Mouse (Mus musculus): ENCODE measurements around the gene Arid1b. TPM values are rescaled to one million over a fixed set of nuclear protein-coding genes. Genes with fewer than 3 reads are reported as not detected.

Arid1b gene
- polyA plus RNA-seq, 1 experiment: 99.0 TPM

DNA sequence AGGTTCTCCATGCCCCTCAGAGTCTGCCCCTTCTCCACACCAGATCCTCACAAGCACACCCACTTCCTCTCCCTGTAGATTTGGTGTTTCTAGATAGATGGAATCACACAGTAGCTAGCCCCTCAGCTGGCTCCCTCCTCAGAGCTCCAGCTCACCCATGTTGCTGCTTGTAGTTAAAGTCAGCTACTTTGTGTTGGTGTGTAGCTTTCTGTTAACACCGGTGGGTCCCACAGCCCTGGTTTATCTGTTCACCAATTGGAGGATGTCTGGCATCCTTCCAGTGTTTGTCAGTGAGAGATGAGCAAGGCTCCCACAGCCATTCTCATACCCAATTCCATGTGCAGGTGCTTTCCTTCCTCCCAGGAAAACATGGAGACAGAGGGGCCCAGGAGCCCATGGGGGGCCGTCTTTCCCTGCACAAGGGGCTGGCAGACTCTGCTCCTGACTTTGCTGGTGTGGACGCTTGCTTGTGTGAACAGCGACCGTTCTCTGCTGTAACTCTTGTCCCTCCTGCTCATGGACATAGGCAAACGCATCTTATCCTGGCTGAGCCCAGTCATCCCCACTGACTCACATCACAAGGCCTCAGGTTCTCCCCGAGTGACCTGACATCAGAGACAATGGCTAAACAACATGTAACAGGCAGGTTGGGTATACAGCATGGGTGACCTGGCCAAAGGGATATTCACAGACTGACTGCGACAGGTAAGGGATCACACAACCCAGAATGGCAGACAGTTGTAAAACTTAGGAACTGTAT lies 200.2 kb downstream of the Arid1b start:
- no peak for DNase-seq
- WGBS: 84% methylated on average over 8 of the region's 8 CpGs
- H3K27ac ChIP-seq (ENCODE audit: control insufficient read depth, insufficient read depth, low read length): 0 out of 2 replicates have a peak overlapping the region, but pooled peaks have one; percentile 24
- H3K4me3 ChIP-seq (ENCODE audit: control insufficient read depth, insufficient read depth, low read length): no peak overlapping the region
- H3K36me3 ChIP-seq (ENCODE audit: control insufficient read depth, insufficient read depth, low read length): no peaks in the 10 kb centered on the region
- TF ChIP-seq CTCF (IDR thresholded peaks at IDR 0.05; ENCODE audit: borderline replicate concordance, control insufficient read depth, extremely low read depth, insufficient read depth, low read length, poor library complexity) (no peak), POLR2A (IDR thresholded peaks at IDR 0.05; ENCODE audit: control insufficient read depth, extremely low read depth, insufficient read depth, low read length, poor library complexity) (no peak)
- peaks cover 25% of the 10 kb centered on the region for H3K4me1 ChIP-seq (replicated peaks; ENCODE audit: control insufficient read depth, insufficient read depth, low read length)
- H3K27me3 ChIP-seq (ENCODE audit: control insufficient read depth, insufficient read depth, low read length): no peaks in the 10 kb centered on the region

DNA sequence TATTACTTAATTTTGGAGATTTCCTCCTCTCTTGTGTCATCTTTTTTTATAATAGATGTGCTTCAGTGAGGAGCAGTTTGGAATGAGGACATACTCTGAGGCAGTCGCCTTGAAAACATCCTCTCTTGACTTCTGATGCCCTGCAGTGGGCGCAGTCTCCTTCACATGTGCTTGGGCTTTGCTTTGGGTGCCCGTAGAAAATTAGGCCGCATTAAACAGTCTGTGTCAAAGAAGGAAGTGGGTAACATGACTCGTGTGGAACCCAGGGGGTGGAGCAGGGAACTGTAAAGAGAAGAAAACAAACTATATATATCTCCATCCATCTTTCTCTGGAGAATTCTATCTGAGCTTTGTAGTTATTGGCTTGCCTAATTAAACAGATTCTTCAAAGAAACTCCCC lies 201.3 kb downstream of the Arid1b start:
- Histone ChIP-seq H3K27ac (ENCODE audit: control insufficient read depth, insufficient read depth, low read length) (peak overlapping the region; percentile 47; the same call in 1 of the 2 replicates), H3K4me1 (replicated peaks; ENCODE audit: control insufficient read depth, insufficient read depth, low read length) (peaks cover 25% of the 10 kb centered on the region), H3K4me3 (ENCODE audit: control insufficient read depth, insufficient read depth, low read length) (no peak overlapping the region), H3K36me3 (ENCODE audit: control insufficient read depth, insufficient read depth, low read length) (no peaks in the 10 kb centered on the region), H3K27me3 (ENCODE audit: control insufficient read depth, insufficient read depth, low read length) (no peaks in the 10 kb centered on the region)
- TF ChIP-seq CTCF (IDR thresholded peaks at IDR 0.05; ENCODE audit: borderline replicate concordance, control insufficient read depth, extremely low read depth, insufficient read depth, low read length, poor library complexity) (no peak), POLR2A (IDR thresholded peaks at IDR 0.05; ENCODE audit: control insufficient read depth, extremely low read depth, insufficient read depth, low read length, poor library complexity) (no peak)
- DNase-seq: peak; percentile 48
- 6% methylated on average over 5 of the region's 5 CpGs for WGBS

DNA sequence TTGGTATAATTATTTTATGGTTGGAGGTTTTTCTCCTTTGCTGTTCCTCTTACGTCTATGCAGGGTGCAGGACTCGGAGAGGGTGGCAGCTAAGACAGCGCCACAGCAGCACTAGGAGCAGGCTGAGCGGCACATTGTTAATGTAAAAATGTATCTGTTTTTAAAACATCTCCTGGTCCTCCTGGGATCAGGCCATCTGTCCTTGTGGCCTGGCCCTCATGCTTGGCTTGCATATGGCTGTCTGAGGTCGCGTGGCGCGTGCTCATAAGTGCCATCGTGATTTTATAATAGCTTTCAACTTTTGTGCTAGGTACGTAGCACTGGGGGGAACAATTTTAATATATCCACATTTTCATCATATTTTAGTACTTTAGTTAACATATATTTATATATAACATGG lies 201.9 kb downstream of the Arid1b start:
- TF ChIP-seq POLR2A (IDR thresholded peaks at IDR 0.05; ENCODE audit: control insufficient read depth, extremely low read depth, insufficient read depth, low read length, poor library complexity) (no peak), CTCF (IDR thresholded peaks at IDR 0.05; ENCODE audit: borderline replicate concordance, control insufficient read depth, extremely low read depth, insufficient read depth, low read length, poor library complexity) (no peak)
- Histone ChIP-seq H3K36me3 (ENCODE audit: control insufficient read depth, insufficient read depth, low read length) (no peaks in the 10 kb centered on the region), H3K27ac (ENCODE audit: control insufficient read depth, insufficient read depth, low read length) (peak overlapping the region; percentile 37), H3K4me1 (replicated peaks; ENCODE audit: control insufficient read depth, insufficient read depth, low read length) (peaks cover 25% of the 10 kb centered on the region), H3K4me3 (ENCODE audit: control insufficient read depth, insufficient read depth, low read length) (no peak overlapping the region), H3K27me3 (ENCODE audit: control insufficient read depth, insufficient read depth, low read length) (no peaks in the 10 kb centered on the region)
- no peak for DNase-seq
- 43% methylated on average over 10 of the region's 10 CpGs for WGBS

DNA sequence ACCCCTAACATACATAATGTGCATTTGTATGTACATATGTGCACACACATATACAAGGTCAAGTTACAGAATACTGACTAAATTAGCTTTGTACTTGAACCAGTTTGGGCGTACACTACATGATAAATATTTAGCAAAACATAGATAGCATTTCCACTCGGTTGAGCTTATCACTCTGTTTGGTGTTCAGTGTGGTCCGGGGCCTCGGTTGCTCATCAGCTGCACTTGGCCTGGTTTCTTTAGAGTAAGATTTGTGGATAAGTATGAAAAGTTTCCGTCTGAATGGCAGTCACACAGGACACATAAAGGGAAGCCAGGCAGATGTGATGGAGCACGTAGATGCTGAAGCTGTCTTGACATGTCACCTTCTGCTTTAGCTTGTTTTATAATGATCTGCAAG lies 202.4 kb downstream of the Arid1b start:
- Histone ChIP-seq H3K27me3 (ENCODE audit: control insufficient read depth, insufficient read depth, low read length) (no peaks in the 10 kb centered on the region), H3K4me1 (replicated peaks; ENCODE audit: control insufficient read depth, insufficient read depth, low read length) (peaks cover 25% of the 10 kb centered on the region), H3K36me3 (ENCODE audit: control insufficient read depth, insufficient read depth, low read length) (no peaks in the 10 kb centered on the region), H3K27ac (ENCODE audit: control insufficient read depth, insufficient read depth, low read length) (no peak overlapping the region), H3K4me3 (ENCODE audit: control insufficient read depth, insufficient read depth, low read length) (no peak overlapping the region)
- DNase-seq: no peak
- 51% methylated on average over 6 of the region's 6 CpGs for WGBS
- TF ChIP-seq POLR2A (IDR thresholded peaks at IDR 0.05; ENCODE audit: control insufficient read depth, extremely low read depth, insufficient read depth, low read length, poor library complexity): no peak
- no peak for TF ChIP-seq CTCF (IDR thresholded peaks at IDR 0.05; ENCODE audit: borderline replicate concordance, control insufficient read depth, extremely low read depth, insufficient read depth, low read length, poor library complexity)

DNA sequence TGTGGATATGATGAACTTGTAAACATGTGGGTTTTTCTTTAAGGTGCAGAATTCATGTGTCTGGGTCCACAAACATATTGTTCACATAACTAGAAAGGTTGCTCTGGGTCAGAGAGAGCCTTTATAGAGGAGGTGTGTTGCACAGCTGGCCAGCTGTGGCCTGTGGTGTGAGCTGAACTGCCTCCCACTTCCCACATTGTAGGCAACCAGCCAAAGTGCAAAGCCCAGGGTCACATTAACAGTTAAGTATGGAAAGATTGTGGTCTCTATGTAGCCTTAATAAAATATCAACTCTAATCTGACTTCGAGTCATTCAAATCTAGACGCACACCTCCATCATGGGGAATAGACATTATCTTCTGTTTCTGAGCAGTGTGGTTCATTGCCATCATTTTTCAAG lies 203.0 kb downstream of the Arid1b start:
- Histone ChIP-seq H3K4me3 (ENCODE audit: control insufficient read depth, insufficient read depth, low read length) (no peak overlapping the region), H3K4me1 (replicated peaks; ENCODE audit: control insufficient read depth, insufficient read depth, low read length) (peaks cover 25% of the 10 kb centered on the region), H3K27me3 (ENCODE audit: control insufficient read depth, insufficient read depth, low read length) (no peaks in the 10 kb centered on the region), H3K27ac (ENCODE audit: control insufficient read depth, insufficient read depth, low read length) (no peak overlapping the region), H3K36me3 (ENCODE audit: control insufficient read depth, insufficient read depth, low read length) (no peaks in the 10 kb centered on the region)
- no peak for DNase-seq
- 74% methylated on average over 2 of the region's 2 CpGs for WGBS
- TF ChIP-seq POLR2A (IDR thresholded peaks at IDR 0.05; ENCODE audit: control insufficient read depth, extremely low read depth, insufficient read depth, low read length, poor library complexity) (no peak), CTCF (IDR thresholded peaks at IDR 0.05; ENCODE audit: borderline replicate concordance, control insufficient read depth, extremely low read depth, insufficient read depth, low read length, poor library complexity) (no peak)

DNA sequence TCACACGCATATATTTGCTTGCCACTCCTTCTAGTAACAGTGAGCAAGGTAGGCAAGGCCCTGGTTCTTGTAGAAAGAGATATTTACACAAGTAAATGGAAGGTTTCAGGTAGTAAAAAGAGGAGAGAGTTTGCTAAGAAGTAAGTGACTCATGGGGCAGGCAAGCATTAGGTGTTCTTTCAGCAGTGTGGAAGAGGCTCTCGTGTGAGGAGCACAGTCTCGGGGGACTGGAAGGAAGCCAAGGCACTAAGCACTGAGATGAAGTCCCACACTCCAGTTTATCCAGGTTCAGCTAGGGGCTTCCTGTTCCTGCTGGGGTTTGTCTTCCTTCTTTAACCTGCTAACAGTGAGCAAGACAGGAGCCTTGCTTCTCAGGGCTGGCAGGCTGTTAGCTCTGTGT lies 203.6 kb downstream of the Arid1b start:
- peaks cover 25% of the 10 kb centered on the region for H3K4me1 ChIP-seq (replicated peaks; ENCODE audit: control insufficient read depth, insufficient read depth, low read length)
- WGBS: 97% methylated on average over 3 of the region's 3 CpGs
- H3K36me3 ChIP-seq (ENCODE audit: control insufficient read depth, insufficient read depth, low read length): no peaks in the 10 kb centered on the region
- no peak overlapping the region for H3K27ac ChIP-seq (ENCODE audit: control insufficient read depth, insufficient read depth, low read length)
- H3K4me3 ChIP-seq (ENCODE audit: control insufficient read depth, insufficient read depth, low read length): no peak overlapping the region
- H3K27me3 ChIP-seq (ENCODE audit: control insufficient read depth, insufficient read depth, low read length): no peaks in the 10 kb centered on the region
- TF ChIP-seq POLR2A (IDR thresholded peaks at IDR 0.05; ENCODE audit: control insufficient read depth, extremely low read depth, insufficient read depth, low read length, poor library complexity): no peak
- TF ChIP-seq CTCF (IDR thresholded peaks at IDR 0.05; ENCODE audit: borderline replicate concordance, control insufficient read depth, extremely low read depth, insufficient read depth, low read length, poor library complexity): no peak
- no peak for DNase-seq
